Mouse (Mus musculus): ENCODE results near the gene Tub.

GRCm38 (mm10) chr7:108936591-108936990 lies 13.5 kb upstream of the Tub start:
- TF ChIP-seq CTCF (IDR thresholded peaks at IDR 0.05; ENCODE audit: low read depth, low read length) (no peak), POLR2A (IDR thresholded peaks at IDR 0.05; ENCODE audit: insufficient read depth, low read length) (no peak), EP300 (IDR thresholded peaks at IDR 0.05; ENCODE audit: insufficient read depth, low read depth, low read length) (no peak)
